Mouse (Mus musculus): ENCODE measurements around the gene AL607142.1.

Gene AL607142.1

DNA sequence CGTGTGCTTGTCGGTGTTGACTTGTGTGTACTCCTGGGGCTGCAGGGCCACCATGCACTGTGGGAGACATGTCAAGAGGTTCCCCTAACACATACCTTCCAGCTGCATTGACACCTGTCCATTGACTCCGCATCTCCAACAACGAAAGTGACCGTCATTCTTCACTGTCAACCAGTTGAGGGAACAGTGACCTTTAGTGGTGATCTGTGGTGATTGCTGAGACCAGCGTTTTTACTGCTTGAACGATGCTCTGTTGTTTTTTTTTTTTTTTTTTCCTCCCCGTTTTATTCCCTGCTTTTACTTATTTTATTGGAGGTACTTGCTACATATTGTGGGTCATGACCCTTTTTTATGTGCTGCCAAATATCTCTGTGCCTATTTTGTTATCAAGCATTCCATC, 7.3 kb upstream of the AL607142.1 start:
- no peak for DNase-seq (ENCODE audit: low spot score)

DNA sequence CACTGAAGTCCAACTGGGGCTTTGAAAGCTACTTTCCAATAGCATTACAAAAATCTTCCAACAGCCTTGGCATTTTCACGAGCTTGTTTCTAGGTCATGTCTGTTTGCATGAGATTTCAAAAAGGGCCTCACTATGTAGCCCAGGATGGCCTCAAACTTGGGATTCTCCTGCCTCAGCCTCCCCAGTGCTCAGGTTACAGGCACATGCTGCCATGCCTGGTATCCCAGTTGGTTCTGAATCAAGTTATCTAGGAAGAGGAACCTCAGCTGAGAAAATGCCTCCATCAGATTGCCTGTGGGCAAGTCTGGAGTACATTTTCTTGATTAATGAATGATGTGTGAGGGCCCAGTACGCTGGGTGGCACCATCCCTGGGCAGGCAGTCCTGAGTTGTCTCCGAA, 6.6 kb upstream of the AL607142.1 start:
- DNase-seq (ENCODE audit: low spot score): no peak

DNA sequence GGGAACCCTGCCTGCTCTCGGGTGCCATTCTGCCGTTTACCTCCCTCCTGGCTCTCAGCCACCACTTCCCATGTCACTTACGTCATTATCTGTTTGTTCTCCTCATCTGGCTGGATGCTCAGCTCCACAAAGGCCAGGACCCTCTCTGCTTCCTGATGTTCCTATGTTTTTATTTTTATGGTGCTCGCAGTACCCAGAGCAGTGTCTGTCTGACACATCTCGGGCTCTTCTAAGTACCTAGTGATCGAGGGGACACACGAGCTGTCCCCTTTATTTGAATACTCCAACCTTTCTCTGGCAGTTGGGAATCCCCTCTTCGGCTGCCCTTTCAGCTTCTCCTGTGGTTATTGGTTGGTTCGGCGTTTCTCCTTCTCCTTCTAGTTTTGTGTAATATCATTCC, 6.0 kb upstream of the AL607142.1 start:
- no peak for DNase-seq (ENCODE audit: low spot score)

DNA sequence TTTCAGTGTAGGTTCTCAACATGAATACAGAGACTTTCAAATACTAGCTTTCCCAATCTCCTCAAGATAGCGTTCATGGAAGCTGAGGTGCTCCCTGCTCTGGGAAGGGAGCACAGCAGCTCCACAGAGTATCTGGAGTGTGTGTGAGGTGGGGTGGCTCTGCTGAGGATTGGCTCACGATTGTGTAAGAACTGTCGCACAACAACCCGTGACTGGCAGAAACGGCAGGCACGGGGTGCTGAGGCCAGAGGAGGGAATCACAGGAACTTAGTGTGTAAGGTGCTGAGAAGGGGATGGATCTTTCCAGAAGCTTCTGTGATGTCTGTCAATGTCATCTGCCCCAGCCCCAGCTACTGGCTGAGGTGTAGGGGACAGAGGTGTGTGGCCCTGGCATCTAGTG, 3.1 kb upstream of the AL607142.1 start:
- no peak for DNase-seq (ENCODE audit: low spot score)

DNA sequence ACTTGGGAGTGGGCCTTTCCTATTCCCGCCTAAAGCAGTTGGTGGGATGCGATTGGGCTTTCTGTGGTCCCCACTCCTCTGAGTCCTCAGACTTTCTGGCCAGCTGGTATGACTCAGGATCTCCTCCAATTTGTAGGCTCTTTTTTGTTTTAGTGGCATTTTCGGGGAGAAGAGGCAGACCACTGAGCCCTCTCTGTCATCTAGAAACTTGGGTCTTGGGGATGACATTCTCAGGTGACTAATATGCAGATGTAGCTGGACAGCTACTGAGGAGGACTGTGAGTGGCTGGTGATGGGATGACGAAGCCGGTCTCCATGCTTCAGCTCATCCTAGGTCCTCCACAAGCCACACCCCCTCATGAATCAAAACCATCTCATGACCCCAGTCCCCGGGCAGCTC, 2.6 kb upstream of the AL607142.1 start:
- no peak for DNase-seq (ENCODE audit: low spot score)

DNA sequence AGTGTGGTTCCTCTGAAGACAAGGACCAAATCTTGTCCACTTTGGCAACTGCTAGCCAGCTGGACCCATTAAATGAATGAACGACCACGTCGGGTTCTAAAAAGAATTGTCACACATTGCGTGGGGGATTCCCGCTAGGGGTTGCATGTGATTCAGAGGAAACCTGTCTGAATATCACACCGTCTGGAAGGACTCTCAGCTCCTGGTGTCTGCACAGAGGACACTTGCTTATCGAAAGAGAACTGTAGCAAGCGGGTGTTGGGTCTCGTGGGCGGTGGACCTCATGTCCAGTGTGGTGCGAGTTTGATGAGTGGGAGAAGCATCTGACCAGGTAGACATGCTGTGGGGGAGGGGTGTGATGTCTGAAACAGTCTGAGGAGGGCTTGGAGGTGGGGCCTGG, 2.0 kb upstream of the AL607142.1 start:
- no peak for DNase-seq (ENCODE audit: low spot score)

DNA sequence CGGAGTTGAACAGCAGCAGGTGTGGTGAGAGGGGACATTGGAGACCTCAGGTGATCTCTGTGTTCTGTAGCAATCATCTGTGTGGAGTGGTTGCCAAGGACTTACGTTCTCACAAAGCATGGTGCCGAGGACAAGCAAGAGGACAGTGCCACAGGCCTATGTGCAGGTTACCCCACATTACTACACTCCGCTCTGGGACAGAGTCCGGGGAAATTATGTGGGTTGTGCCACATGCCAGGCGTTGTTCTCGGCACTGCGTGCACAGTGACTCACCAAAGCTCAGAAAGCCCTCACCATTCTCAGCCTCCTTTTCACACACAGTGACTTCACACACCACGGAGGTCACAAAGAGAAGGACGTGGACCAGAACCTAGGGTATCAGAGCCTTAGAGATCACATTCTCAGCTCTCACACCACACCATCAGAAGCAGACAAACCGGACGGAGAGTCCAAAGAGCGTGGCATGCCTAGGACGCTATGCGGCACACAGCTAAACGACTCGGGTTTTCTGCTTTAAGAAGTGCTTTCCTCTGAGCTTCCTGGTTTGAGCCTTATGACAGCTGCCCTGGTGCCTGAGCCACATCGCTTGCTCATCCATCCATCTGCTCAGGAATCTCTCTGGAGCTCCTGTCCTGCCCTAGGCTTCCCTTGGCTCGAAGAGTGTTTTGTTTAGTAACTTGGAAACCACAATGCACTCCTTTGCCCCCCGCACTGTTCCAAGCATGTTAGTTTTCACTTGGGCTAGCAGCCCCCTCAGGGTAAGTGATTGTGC, 1.3 kb upstream of the AL607142.1 start:
- no peak for DNase-seq (ENCODE audit: low spot score)

DNA sequence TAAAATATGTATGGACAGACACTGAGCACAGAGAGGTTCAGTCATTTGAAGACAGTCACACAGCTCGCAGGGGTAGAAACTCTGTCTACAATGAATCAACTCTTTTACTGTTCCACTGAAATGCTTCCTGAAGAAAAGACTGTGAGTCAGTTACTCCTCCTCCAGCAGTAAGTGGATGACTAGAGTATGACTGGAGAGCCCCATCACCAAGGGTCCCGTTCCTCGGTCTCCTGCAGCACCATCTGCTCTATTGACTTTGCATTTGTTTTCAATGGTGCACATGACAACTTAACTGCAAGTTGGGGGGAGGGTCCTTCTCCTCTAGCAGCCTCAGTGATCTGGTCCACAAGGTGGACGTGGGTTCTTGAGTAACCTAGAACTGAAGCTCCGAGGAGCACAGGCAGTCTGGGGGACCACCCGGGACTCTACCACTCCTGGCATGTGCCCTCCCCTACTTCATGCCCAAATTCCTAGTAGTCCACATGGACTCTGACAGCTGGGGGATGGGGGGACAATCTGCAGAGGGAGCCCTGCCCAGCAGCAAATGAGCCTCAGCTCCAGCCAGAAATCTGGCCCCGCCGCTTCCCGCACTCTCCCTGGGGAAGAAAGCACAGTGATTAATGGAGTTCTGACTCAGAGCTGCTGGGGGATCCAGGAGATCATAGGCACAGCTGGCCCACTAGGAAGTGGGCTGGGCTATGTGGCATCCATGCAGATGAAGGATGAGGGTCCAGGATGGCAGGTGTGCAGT, 2.2 kb downstream of the AL607142.1 start:
- no peak for DNase-seq (ENCODE audit: low spot score)

DNA sequence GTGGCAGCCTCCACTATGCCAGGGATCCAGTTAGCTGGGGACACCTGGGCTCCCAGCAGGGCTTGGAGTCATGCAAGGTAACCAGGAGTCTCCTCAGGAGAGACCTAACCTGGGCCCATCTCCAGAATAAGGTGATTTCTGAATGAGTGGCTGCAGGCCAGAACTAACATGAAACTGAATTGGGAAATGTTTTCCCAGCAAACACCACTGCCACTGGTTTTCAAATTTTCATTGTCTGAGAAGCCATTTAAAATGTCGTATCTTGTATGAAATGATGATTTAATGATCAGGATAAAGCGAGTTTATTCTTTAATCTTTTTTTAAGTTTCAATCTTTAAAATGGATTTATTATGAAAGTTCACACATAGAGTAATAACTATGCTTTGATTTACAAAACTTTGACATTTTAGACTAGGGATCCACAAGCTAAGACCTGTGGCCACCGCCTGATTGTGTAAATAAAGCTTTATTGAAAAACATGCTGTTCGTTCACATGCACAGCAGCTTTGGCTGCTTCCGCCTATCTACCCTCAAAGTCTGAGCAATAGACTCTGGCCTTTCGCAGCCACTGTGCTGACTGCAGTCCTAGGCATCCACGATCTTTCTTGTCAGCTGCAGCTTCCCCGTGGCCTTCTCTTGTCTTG, 2.9 kb downstream of the AL607142.1 start:
- DNase-seq (ENCODE audit: low spot score): no peak

DNA sequence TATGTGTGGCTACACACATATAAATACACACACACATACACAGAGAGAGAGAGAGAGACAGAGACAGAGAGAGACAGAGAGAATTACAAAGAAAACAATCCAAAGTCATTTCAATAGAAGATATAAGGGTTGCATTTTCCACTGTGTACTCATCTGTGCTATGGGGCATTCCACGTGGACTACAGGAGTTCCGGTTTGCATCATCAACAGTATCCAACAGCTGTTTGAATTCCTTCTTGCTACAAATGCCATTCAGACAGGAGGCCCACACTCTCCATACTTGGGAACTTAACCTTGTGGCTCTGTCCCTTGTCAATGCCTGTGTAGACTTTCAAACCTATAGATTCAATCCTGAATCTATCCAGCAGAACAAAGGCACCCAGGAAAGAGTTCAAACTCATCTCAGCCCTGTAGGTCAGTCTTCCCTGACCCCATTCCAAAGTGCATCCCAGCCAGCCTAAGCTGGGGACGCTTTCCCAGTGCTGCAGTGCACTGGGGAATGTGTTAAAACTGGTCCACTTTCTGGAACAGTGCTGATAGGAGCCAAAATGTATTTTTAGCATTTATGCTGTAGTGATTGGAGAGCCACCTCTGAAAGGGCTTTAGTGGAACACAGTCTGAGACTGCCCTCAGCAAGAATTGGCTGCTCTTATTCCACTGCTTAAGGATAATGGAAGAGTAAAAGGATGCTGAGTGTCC, 4.2 kb downstream of the AL607142.1 start:
- no peak for DNase-seq (ENCODE audit: low spot score)

DNA sequence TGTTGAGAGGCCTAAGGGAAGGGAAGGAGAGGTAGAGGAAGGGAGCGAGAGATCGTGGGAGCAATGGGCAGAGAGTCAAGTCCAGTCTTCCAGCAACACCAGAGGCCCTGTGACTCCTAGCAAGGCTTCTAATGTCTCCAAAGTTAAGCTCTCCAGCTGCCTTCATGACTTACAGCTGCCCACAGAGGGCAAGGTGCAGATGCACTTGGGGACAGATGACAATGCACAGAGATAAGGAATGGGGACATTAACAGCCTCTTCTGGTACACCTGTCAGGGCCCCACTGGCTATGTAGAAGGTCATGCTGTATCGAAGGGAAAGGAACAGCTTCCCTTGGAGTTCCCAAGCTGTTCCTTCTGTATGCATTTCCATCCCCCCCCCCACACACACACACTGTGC, 4.8 kb downstream of the AL607142.1 start:
- no peak for DNase-seq (ENCODE audit: low spot score)

DNA sequence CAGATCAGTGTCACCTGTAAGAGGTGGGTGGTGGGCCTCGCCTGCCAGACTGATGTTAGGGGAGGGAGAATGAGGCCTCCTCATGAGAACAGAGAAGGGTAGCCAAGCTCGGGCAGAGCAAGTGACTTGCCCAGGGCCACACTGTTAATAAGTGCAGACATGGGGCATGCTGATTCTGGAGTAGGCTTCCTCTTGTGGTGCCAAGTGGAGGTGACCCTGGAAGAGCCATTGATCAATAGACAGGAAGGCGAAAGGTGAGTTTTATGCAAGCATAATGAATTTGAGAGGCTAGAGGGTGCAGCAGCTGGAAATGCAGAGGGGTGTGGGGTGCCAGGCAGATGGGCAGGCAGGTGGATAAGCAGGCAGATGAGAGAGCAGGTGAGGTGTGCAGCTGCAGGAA, 6.6 kb downstream of the AL607142.1 start:
- DNase-seq (ENCODE audit: low spot score): no peak

DNA sequence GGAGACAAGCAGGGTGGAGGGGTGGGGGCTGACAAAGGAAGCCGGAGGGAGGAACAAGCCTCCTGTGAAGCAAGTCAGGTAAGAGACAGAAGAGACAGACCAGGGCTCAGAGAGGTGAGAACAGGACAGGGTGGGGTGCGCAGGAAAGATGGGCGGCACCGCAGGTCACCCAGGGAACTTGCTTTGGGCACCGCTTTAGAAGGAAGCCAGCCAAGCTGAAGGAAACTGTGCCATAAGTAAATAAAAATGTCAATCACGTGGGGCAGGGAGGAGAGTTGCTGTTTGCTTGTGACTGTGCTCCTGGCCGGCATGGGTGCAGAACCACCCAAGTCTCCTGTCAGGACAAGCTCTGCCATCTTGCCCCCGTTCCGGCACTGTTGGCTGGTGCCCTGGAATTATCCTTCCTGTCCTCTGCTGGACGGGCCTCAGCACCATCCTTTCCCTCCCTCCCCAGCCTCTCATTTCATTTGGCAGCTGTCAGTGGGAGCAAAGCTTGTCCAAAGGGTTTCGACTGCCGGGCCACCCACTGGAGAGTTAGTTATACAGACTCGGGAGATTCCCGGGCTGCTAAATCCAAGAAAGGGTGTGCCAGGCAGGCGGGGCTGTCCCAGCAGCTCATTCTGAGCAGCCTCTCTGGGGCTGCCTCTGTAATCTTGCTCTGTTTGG, 7.2 kb downstream of the AL607142.1 start:
- no peak for DNase-seq (ENCODE audit: low spot score)

DNA sequence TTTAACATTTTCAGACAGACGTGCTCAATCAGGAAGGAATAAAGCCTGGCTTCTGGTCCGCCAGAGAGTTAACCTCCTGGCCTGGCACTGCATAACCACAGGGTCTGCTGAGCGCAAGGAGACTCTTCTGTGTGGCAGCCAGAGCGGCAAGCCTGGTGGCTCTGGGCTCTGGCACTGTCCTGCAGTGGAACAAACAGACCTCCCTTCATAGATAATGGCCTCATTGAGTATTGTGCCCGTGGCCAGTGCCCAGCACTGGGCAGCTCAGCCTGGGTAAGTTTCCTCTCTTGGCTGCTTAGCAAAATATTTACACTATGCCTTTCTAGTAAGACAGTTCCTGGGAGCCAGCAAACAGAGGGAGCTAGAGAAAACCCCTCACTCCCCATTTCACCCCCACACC, 9.3 kb downstream of the AL607142.1 start:
- no peak for DNase-seq (ENCODE audit: low spot score)

DNA sequence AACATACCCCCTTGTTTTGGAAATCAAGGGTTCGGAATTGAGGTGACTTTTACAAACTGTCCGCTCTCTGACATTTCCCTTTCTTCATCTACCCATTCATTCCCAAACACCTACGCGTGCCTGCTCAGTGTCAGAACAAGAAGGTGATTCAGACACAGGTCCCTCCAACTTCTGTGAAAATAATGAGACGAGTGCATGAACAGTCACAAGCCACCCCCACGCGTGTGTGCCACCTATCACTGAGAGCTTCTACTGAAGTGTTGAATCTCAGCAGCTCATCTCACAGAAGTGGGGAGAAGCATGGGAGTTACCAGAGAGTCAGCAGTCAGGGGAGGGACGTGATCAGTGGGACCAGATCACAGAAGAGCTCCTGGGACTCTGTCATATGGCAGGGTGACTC, 12.5 kb downstream of the AL607142.1 start:
- no peak for DNase-seq (ENCODE audit: low spot score)

DNA sequence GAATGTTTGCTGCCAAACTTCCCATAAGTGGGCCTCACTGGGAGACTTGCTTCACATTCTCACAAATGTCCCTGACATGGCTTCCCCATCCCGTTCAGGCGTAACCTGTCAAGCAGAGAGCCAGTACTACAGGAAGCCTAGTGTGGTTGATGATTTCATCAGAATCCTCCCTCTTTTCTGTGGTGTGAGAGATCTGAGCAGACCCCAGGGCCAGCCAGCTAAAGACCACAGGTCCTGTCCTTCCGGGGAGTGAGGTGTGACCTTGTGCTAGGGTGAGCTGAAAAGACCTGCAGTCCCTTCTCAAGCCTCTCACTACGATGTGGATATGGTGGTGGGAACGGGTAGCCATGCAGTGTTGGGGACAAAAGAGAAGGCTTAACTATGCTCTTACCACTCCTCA, 17.7 kb downstream of the AL607142.1 start:
- DNase-seq (ENCODE audit: low spot score): no peak

DNA sequence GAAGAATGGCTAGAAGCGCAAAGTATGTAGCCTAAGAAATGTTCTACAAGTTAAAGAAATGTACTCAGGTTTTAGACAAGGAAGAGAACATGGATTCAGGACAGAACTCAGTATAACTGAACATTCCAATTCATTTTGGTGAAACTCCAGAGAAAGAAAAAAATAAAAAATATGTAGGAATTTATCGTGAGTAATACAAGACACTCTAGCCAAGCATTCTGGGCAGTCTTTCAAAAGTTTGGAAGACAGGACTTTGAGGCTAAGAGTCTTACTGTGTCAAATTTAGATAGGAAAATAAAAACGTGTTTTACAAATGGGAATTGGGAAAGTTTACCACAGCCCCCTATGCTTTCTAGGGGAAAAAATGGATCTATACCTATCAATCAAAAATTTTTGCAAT, 18.9 kb downstream of the AL607142.1 start:
- DNase-seq (ENCODE audit: low spot score): no peak

DNA sequence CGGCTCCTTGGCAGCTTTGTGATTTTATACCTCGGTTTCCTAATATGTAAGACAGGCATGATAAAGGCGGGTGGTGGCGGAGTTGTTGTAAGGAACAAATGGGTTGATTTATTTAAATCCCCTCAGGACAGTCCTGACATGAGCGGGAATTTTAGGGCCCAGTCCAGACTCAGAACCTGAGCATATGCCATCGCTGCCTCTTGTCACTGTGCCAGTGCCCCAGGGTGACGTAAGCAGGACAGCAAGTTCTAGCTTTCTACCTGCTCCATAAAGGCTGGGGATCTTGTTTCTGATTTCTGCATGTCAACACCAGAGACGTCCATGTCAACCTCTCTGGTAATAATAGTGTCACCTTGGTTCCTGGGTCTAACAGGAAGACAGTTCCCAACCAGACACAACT, 24.7 kb downstream of the AL607142.1 start:
- DNase-seq (ENCODE audit: low spot score): no peak

DNA sequence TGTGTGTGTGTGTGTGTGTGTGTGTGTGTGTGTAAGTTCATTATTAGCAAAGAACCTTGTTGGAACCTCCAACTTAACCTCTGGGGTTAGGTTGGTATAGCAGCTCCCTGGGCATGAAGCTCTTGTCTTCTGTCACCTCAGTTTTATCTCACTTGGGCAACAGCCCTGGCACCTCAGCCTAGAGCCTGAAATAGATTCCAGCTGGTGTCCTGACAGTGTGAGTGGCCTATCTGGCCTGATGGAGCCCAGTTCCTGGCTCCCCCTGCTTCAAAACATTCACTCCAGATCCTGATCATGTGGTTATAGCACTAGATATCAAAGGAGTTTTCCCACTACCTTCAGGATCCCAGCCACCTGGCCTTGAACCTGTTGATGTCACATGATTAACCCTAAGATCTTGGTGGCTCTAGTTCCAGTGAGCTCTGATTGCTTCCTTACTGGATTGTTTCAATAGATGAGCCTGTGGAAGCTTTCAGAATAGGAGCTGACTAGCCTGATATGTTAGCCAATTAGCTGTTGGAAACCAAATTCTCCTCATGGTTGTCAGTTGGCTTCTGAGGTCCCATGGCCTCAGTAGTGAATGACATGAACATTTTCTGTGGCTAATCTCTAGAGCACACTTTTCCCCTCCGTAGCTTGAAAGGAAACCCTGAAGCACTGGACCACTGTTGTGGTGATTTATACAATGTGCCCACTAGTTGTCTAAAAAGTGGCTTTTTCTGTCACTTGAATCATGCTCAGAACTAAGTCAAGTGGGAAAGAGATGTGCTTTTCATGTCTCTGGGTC, 27.4 kb downstream of the AL607142.1 start:
- no peak for DNase-seq (ENCODE audit: low spot score)

DNA sequence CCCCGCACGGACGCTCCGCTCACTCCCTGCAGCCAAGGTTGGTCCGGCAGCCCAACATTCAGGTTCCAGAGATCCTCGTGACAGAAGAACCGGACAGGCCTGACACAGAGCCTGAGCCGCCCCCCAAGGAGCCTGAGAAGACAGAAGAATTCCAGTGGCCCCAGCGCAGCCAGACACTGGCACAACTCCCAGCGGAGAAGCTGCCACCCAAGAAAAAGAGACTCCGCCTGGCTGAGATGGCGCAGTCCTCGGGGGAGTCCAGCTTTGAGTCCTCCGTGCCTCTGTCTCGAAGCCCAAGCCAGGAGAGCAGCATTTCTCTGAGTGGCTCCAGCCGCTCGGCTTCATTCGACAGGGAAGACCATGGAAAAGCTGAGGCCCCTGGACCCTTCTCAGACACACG, 32.1 kb downstream of the AL607142.1 start:
- DNase-seq (ENCODE audit: low spot score): no peak

DNA sequence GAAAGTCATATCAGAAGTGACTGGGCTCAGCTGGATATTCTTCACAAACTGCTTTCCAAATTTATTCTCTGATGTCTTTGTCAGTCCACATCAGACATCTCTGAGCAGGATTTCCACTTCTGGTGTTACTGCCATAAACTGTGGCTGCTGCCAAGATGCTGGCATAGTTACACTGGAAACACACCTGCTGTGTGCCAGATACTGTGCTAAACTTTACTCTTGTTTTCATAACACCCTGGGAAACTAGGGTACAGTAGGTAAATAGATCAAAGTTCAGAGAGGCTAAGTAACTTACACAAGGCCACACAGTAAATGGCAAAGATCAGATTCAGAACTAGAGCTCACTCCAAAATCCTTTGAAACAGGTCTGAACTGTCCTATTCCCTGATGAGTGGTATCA, 36.4 kb downstream of the AL607142.1 start:
- no peak for DNase-seq (ENCODE audit: low spot score)
